Mouse (Mus musculus): ENCODE measurements around the gene Tulp2.

The Tulp2 gene

DNA sequence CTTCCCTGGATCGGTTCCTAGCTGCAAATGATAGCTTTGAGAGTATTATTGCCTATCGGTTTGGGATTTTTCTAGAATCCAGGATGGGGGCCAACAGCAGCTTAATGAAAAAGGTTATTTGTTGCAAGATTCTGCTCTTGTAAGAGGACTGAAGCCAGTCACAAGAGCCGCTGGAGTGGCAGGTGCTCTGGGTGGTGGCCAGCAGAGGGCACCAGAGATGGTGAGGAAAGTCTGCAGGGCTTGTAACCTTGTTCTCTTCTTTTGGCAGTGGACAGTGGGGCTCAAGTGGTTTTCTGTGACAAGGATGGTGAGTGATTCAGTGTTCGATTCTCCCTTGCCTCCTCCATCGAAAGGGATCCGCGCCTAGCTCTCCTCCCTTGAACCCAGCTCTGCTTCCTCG is 74.1 kb downstream of the Tulp2 start:
- peak; percentile 77 for DNase-seq (ENCODE audit: low spot score)

GRCm38 (mm10) chr7:45558907-45559306 is 77.2 kb downstream of the Tulp2 start:
- DNase-seq (ENCODE audit: low spot score): no peak

- DNase-seq (ENCODE audit: low spot score): no peak
These were observed 78.6 kb downstream of the Tulp2 start for GRCm38 (mm10) chr7:45560241-45560640.

DNA sequence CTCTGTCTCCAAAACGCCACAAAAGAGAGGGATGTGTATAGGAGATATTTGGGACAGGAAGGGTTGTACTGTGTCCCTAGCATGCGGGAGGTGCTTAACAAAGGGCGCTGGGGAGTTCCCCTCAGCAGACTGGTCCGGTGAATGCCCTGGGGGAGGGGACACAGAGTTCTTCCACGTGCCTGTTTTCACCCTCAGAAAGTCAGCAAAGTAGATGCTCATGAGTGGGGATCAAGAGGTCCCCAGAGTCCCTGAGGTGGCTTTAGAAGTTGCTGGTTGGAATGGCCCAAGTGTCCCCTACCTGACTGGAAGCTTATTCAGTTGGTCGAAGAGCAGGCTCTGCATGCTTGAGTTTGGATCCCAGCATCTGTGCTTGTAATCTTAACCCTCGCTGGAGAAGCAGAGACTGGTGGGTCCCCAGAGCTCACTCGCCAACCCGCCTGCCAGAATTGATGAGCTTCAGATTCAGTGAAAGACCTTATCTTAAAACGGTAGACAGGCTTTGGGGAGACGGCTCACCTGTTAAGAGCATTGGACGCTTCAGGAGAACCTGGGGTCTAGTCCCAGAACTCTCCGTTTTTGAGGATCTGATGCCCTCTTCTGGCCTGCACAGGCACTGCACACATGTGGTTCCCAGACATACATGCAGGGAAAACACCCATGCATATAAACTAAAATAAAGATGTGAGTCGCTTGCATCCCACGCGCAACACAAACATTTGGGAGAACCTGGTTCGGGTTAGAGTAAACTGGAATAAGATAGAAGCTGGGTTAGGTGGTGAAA is 79.4 kb downstream of the Tulp2 start:
- peak; percentile 80 for DNase-seq (ENCODE audit: low spot score)

- no peak for DNase-seq (ENCODE audit: low spot score)
These were observed 80.2 kb downstream of the Tulp2 start for GRCm38 (mm10) chr7:45561624-45562520.

GRCm38 (mm10) chr7:45564811-45565210 is 83.1 kb downstream of the Tulp2 start:
- no peak for DNase-seq (ENCODE audit: low spot score)

GRCm38 (mm10) chr7:45565446-45565845 is 83.8 kb downstream of the Tulp2 start:
- no peak for DNase-seq (ENCODE audit: low spot score)

DNA sequence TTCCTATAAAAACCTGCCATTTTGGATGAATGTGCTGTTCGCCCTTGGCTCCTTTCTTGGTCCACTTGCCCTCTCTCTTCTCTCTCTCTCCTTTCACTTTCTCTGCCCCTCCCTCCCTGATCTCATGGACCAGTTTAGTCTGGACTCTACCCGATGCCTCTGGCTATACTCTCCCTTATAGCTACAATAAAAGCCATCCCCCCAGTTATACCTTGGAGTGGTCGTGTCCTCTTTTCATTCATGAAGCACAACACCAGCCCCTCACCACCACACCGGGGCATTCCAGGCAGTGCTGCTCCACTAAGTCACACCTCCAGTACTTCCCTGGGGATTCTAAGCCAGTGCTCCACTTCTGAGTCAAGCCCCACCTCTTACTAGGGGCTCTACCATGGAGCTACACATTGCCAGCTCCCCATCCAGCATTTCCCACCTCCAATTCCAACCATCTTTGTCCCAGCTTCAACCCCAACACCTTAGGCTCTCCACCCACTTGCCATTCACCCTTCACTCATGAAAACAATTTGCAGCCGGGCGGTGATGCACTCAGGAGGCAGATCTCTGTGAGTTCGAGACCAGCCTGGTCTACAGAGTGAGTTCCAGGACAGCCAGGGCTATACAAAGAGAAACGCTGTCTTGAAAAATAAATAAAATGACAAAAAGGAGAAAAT is 85.6 kb downstream of the Tulp2 start:
- no peak for DNase-seq (ENCODE audit: low spot score)

DNA sequence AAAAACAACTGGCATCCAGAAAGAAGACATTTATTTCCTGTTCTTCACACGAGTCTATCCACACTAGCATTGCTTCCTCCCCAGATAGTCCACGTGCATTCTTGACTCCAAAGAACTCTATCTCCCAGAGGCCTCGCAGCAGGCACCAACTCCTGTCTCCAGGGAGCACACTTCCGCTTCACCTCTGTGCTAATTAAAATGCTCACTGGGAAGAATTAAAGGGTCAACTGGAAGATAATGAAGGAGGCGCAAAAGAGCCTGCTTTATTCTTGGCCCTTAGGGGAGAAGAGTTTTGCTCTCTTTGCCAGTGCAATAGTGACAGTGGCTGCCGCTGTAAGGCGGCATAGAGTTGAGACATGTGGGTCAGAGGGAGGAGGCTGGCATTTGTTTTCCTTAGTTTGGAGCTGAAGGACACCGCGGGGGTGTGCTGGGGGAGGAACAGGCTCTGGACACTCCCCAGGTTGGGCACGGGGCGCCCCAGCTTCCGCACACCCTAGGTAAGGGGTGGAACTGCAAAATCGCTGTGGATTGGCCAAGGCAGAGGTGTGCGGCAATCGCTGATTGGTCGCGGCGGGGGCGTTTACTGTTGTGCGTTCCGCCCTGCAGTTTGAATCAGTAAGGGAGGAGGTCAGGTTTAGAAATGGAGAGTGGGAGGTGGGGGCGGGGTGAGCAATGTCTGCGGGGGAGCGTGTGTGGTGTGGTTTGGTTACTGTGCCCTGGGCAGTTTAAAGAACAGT is 86.3 kb downstream of the Tulp2 start:
- peak; percentile 90 for DNase-seq (ENCODE audit: low spot score)

DNA sequence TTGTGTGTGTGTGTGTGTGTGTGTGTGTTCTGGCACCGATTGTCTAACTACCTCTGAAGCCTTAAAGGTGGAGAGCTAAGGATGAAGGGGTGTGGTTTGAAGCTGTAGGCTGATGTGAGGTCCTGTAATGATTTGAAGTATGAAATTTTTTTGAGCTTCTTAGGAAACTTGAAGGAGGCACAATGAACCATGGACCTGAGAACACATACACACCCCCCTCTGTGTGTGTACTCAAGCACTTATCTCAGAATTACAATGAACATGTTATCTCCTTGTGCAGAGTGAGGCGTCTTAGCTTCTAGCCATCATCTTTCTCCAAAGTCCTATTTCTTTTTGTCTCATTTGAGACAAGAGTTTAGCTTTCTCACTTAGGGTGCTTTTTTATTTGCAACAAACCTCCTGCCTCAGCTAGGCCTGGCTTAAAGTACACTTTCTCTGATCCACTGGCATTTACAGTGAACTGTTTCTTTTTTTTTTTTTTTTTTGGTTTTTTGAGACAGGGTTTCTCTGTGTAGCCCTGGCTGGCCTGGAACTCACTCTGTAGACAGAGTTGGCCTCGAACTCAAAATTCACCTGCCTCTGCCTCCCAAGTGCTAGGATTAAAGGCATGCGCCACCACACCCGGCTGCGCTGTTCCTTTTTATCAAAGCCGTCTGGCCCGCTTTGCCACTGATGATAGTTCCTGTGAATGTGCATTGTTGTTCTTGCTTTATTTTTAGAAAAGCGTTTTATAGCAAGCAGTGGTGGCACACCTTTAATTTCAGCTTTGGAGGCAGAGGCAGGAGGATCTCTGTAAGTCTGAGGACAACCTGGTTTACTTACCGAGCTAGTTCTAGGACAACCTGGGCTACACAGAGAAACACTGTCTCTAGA is 87.2 kb downstream of the Tulp2 start:
- DNase-seq (ENCODE audit: low spot score): no peak

- DNase-seq (ENCODE audit: low spot score): peak; percentile 64
These were observed 88.5 kb downstream of the Tulp2 start, which contains the start of gene Bcat2 for GRCm38 (mm10) chr7:45570103-45570741. Gene Bcat2, plus strand, starts transcription at chr7:45570153.

DNA sequence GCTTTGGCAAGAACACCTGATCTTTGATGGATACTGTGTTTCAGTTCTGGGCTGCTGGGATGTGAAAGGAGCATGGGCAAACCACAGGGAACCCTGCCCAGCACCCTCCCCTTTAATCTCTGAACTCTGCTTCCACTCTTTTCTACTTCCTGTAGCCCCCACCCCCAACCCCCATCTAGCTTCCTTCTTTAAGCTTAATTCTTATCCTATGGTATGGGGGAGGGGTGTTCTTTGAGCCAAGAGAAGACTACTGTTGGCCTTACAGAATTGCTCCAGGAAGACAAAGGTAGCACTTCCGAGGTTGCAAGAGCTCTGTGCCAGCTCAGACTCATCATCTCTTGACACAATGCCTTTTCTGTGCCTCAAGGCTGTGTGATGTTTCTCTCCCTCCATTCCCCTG is 90.3 kb downstream of the Tulp2 start:
- DNase-seq (ENCODE audit: low spot score): no peak
